Mouse (Mus musculus) hindbrain, postnatal 0 days (tissue): Measurements from ENCODE around the gene Itga4. TPM values are rescaled to one million over a fixed set of nuclear protein-coding genes. Genes with fewer than 3 reads are reported as not detected.

ENCODE experiments used
- ATAC-seq: fragments of 200-750 bp; cut with Nextera tagmentation; 2 replicates; pipeline ENCODE4 v1.8.0; 2017; ENCODE audit warnings: mild to moderate bottlenecking, moderate TSS enrichment, moderate library complexity
- DNase-seq: peaks from one replicate; pipeline ENCODE4 v3.0.0-alpha.2; 2015; ENCODE audit warnings: low spot score
- H3K27ac ChIP-seq: fragments of 300-500 bp; sonication (generic); 2 replicates; pipeline ENCODE4 v1.5.1; 2014; ENCODE audit warnings: mild to moderate bottlenecking
- H3K27me3 ChIP-seq: fragments of 300-500 bp; sonication (generic); 2 replicates; pipeline ENCODE4 v1.6.1; 2014; ENCODE audit warnings: low read length, mixed read lengths; ENCODE audit not compliant: insufficient read depth
- H3K36me3 ChIP-seq: fragments of 300-500 bp; sonication (generic); 2 replicates; pipeline ENCODE4 v1.6.1; 2014; ENCODE audit warnings: low read length, mixed read lengths; ENCODE audit not compliant: insufficient read depth
- H3K4me1 ChIP-seq: fragments of 300-500 bp; sonication (generic); 2 replicates; pipeline ENCODE4 v1.6.1; 2014; ENCODE audit warnings: antibody characterized with exemption, low read length, mixed read lengths; ENCODE audit not compliant: insufficient read depth
- H3K4me2 ChIP-seq: fragments of 300-500 bp; sonication (generic); 2 replicates; pipeline ENCODE4 v1.6.1; 2014; ENCODE audit warnings: low read depth, mild to moderate bottlenecking, low read length, moderate library complexity, mixed read lengths
- H3K4me3 ChIP-seq: fragments of 300-500 bp; sonication (generic); 2 replicates; pipeline ENCODE4 v1.5.1; 2014; ENCODE audit warnings: low read length
- H3K9ac ChIP-seq: fragments of 300-500 bp; sonication (generic); replicated peaks from 2 replicates; pipeline ENCODE4 v1.6.1; 2014; ENCODE audit warnings: mild to moderate bottlenecking, low read length, moderate library complexity, mixed read lengths
- H3K9me3 ChIP-seq: fragments of 300-500 bp; sonication (generic); 2 replicates; pipeline ENCODE4 v1.6.1; 2016; ENCODE audit warnings: low read length, mixed read lengths
- CTCF ChIP-seq: IDR thresholded peaks from 2 replicates; pipeline ENCODE4 v1.5.1; 2016; ENCODE audit warnings: antibody characterized with exemption, control low read depth, low read depth
- WGBS: fragments of 180-500 bp; shearing (Covaris S2); extraction: QIAGEN DNeasy Blood & Tissue Kit; methylation state at CpG from one replicate; pipeline ENCODE4 v1.1.7; 2014; 5-methylcytosine and 5-hydroxymethylcytosine counted together
- polyA plus RNA-seq: library from polyadenylated mRNA; unstranded; fragments of >200 nt; fragmentation: Nextera tagmentation; extraction: Ambion mirVana; gene quantifications from 2 replicates; pipeline ENCODE4 v1.2.1, GENCODE M21; 2015
- total RNA-seq: library from RNA; depleted of rRNA; stranded (reverse); fragments of >200 nt; gene quantifications from 2 replicates; pipeline ENCODE4 v1.2.3, GENCODE M21; 2014

The Itga4 gene
- total and polyA plus RNA-seq, 2 experiments from 2014 or later, result 2.0 to 5.0 TPM

- H3K9ac ChIP-seq, result no peak overlapping the region
- ATAC-seq, result no peak
Measured at GRCm38 (mm10) chr2:79343115-79343514, 87.9 kb downstream of the Itga4 start.

DNA sequence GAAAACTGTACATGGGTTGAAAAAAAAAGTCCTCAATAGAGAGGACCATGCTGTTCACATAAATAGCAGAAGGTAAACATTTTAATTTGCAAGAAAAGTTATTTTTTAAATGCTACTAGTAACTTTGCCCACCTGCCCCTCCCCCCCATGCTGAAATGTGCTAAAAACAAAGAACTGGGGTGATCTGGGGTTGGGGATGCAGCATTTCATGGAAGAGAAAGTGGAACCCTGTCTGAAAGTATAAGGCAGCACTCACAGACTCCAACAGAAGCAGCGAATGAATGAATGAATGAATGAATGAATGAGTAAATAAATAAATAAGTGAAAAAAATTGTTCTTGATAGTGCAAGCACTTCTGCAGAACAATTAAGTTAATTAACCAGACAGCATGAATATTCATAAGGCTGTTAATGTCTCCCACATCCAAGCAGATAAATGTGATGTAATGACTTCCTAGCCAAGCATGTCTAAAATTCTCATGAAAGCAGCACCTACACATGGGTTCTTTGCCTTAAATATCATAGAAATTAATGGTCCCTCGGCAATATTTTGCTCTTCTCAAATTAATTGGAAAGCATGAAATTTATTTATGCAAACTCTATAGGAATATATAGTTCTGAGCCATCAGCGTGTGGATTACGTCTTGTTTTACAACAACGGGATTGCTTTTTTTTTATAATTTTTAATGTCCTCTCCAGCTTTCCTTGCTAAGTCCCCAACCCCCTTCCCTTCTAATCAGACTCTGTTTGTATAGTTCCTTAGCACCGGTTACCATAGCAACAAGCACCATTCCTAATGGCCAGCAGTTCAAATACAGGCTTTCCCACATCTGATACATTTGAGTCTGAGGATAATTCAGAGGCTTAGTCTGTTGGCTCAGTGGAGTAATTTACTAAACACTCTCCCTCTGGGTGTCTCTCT is 96.2 kb downstream of the Itga4 start:
- Histone ChIP-seq H3K9ac (no peak overlapping the region), H3K9me3 (no peaks in the 10 kb centered on the region), H3K4me3 (no peak overlapping the region), H3K36me3 (no peaks in the 10 kb centered on the region), H3K27me3 (no peaks in the 10 kb centered on the region), H3K27ac (no peak overlapping the region), H3K4me2 (no peak overlapping the region), H3K4me1 (no peaks in the 10 kb centered on the region)
- peak; percentile 64 for DNase-seq
- WGBS, result 54% methylated on average over 6 of the region's 6 CpGs
- ATAC-seq, result peak; percentile 43; the same call in 1 of the 2 replicates
- TF ChIP-seq CTCF, result no peak

More at GRCm38 (mm10) chr2:79343115-79343514, 87.9 kb downstream of the Itga4 start:
- WGBS, result 81% methylated on average over 8 of the region's 8 CpGs
- Histone ChIP-seq H3K36me3 (no peaks in the 10 kb centered on the region), H3K27me3 (no peaks in the 10 kb centered on the region), H3K9me3 (no peaks in the 10 kb centered on the region), H3K27ac (no peak overlapping the region), H3K4me1 (no peaks in the 10 kb centered on the region), H3K4me2 (no peak overlapping the region), H3K4me3 (no peak overlapping the region)
- TF ChIP-seq CTCF, result no peak
- no peak for DNase-seq

- H3K27me3 ChIP-seq, result no peaks in the 10 kb centered on the region
- no peaks in the 10 kb centered on the region for H3K9me3 ChIP-seq
- no peak for TF ChIP-seq CTCF
- H3K27ac ChIP-seq, result no peak overlapping the region
- no peak overlapping the region for H3K4me2 ChIP-seq
- no peaks in the 10 kb centered on the region for H3K4me1 ChIP-seq
- no peaks in the 10 kb centered on the region for H3K36me3 ChIP-seq
- DNase-seq (no peak), ATAC-seq (no peak)
- H3K9ac ChIP-seq, result no peak overlapping the region
- no peak overlapping the region for H3K4me3 ChIP-seq
- WGBS, result 74% methylated on average over 4 of the region's 4 CpGs
Measured at GRCm38 (mm10) chr2:79352100-79352802, 97.0 kb downstream of the Itga4 start.

DNA sequence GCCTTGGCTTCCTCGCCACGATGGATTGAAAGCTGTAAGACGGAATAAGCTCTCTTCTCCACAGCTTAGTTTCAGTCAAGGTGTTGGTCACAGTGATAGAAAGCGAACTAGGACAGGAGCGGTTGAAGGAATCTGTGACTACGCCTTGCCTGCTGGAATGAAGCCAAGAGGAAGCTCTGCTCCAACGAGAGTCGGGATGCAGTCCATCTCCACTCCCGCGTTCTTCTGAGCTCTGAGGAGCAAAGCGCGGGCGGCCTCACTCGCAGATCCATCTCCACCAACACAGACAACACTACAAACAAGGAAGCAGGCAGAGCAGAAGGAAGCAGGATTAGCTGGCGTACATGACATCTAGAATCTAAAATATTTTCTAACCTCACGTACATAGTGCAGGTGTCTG is 99.5 kb downstream of the Itga4 start:
- WGBS, result 91% methylated on average over 16 of the region's 16 CpGs
- no peak for DNase-seq

GRCm38 (mm10) chr2:79357835-79358234 is 102.6 kb downstream of the Itga4 start:
- ATAC-seq (no peak), DNase-seq (no peak)
- H3K4me3 ChIP-seq, result no peak overlapping the region
- H3K4me1 ChIP-seq, result no peaks in the 10 kb centered on the region
- H3K9me3 ChIP-seq, result no peaks in the 10 kb centered on the region
- TF ChIP-seq CTCF, result no peak
- no peak overlapping the region for H3K27ac ChIP-seq
- WGBS, result 81% methylated on average over 3 of the region's 3 CpGs
- H3K9ac ChIP-seq, result no peak overlapping the region
- H3K36me3 ChIP-seq, result no peaks in the 10 kb centered on the region
- H3K4me2 ChIP-seq, result no peak overlapping the region
- H3K27me3 ChIP-seq, result no peaks in the 10 kb centered on the region

More for the DNA sequence above, 99.5 kb downstream of the Itga4 start:
- TF ChIP-seq CTCF, result no peak
- no peak overlapping the region for H3K9ac ChIP-seq
- no peak overlapping the region for H3K4me3 ChIP-seq
- no peak overlapping the region for H3K4me2 ChIP-seq
- no peaks in the 10 kb centered on the region for H3K27me3 ChIP-seq
- H3K27ac ChIP-seq, result no peak overlapping the region
- H3K4me1 ChIP-seq, result no peaks in the 10 kb centered on the region
- H3K36me3 ChIP-seq, result no peaks in the 10 kb centered on the region
- no peaks in the 10 kb centered on the region for H3K9me3 ChIP-seq
- ATAC-seq, result no peak

DNA sequence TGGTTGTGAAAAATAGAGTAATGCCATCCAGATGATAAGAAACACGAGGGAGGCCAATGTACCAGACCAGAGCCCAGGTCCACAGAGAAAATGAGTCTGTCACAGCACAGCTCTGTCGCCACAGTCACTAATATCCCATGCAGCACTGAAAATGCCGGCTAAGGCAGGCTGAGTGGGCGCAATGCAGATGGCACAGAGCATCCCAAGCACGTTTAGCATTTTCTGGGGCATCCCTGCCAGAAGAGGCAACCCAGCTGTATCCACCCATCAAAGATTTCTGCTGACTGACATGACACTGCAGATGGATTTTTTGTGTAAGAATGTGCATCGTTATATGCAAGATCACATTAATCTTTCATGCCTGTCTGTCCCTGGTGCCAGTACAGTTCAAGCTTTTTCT is 106.8 kb downstream of the Itga4 start:
- H3K4me3 ChIP-seq, result no peak overlapping the region
- H3K9me3 ChIP-seq, result no peaks in the 10 kb centered on the region
- H3K4me1 ChIP-seq, result no peaks in the 10 kb centered on the region
- H3K27me3 ChIP-seq, result no peaks in the 10 kb centered on the region
- no peak for ATAC-seq
- DNase-seq, result no peak
- no peak overlapping the region for H3K4me2 ChIP-seq
- no peak overlapping the region for H3K27ac ChIP-seq
- TF ChIP-seq CTCF, result no peak
- no peaks in the 10 kb centered on the region for H3K36me3 ChIP-seq
- no peak overlapping the region for H3K9ac ChIP-seq
- WGBS, result 52% methylated on average over 6 of the region's 6 CpGs
